Mouse (Mus musculus) liver, embryonic 13.5 days (tissue): Measurements from ENCODE around the gene Col5a1. TPM values are rescaled to one million over a fixed set of nuclear protein-coding genes. Genes with fewer than 3 reads are reported as not detected.
A peak's percentile ranks its signal among the peaks of the same experiment; 100 is the strongest.

Experiments
- ATAC-seq: fragments of 200-750 bp; cut with Nextera tagmentation; 2 replicates; pipeline ENCODE4 v1.8.0; 2017; ENCODE audit warnings: low read depth, mild to moderate bottlenecking, moderate number of reproducible peaks, moderate library complexity
- DNase-seq: peaks from one replicate; pipeline ENCODE4 v3.0.0; 2022
- H3K27ac ChIP-seq: fragments of 300-500 bp; sonication (generic); 2 replicates; pipeline ENCODE4 v1.5.1; 2015; ENCODE audit warnings: moderate library complexity, mild to moderate bottlenecking, inconsistent platforms
- H3K27me3 ChIP-seq: fragments of 300-500 bp; sonication (generic); 2 replicates; pipeline ENCODE4 v1.6.1; 2015; ENCODE audit warnings: mild to moderate bottlenecking, inconsistent platforms
- H3K36me3 ChIP-seq: fragments of 300-500 bp; sonication (generic); 2 replicates; pipeline ENCODE4 v1.6.1; 2015; ENCODE audit warnings: mild to moderate bottlenecking, inconsistent platforms
- H3K4me1 ChIP-seq: fragments of 300-500 bp; sonication (generic); replicated peaks from 2 replicates; pipeline ENCODE4 v1.6.1; 2015; ENCODE audit warnings: inconsistent platforms
- H3K4me2 ChIP-seq: fragments of 300-500 bp; sonication (generic); 2 replicates; pipeline ENCODE4 v1.6.1; 2015; ENCODE audit warnings: inconsistent platforms, mild to moderate bottlenecking, moderate library complexity
- H3K4me3 ChIP-seq: fragments of 300-500 bp; sonication (generic); replicated peaks from 2 replicates; pipeline ENCODE4 v1.5.1; 2015; ENCODE audit warnings: mild to moderate bottlenecking, inconsistent platforms
- H3K9ac ChIP-seq: fragments of 300-500 bp; sonication (generic); 2 replicates; pipeline ENCODE4 v1.6.1; 2015; ENCODE audit warnings: mild to moderate bottlenecking, inconsistent platforms
- H3K9me3 ChIP-seq: fragments of 300-500 bp; sonication (generic); replicated peaks from 2 replicates; pipeline ENCODE4 v1.6.1; 2016; ENCODE audit warnings: inconsistent platforms
- WGBS: fragments of 180-500 bp; shearing (Covaris S2); methylation state at CpG from one replicate; pipeline ENCODE4 v1.1.7; 2015; ENCODE audit not compliant: insufficient replicate concordance; 5-methylcytosine and 5-hydroxymethylcytosine counted together
- polyA plus RNA-seq: library from polyadenylated mRNA; unstranded; fragments of >200 nt; fragmentation: Nextera tagmentation; extraction: Ambion mirVana; gene quantifications from 2 replicates; pipeline ENCODE4 v1.2.1, GENCODE M21; 2015

The Col5a1 gene
- polyA plus RNA-seq, 1 experiment from 2014 or later = 11.1 TPM

DNA sequence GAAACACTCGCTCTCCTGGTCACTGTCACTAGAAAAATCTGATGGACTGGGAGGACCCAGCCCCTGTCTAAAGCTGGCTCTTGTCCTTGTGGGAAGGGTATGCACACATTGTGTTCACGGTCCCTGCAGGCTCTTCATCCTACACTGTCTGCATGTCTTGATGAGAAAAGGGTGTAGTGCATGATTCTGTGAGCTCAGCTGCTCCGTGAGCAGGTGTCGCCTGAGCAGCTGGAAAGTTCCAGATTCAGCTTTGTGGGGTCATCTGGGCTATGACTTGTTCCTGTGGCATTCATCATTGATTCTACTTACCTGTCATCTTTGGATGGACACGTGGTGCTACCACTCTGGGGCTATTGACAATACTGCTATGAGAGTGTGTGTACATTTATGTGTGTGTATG lies 61.7 kb downstream of the Col5a1 start:
- Histone ChIP-seq H3K4me1 (no peaks in the 10 kb centered on the region), H3K27me3 (peaks cover 11% of the 10 kb centered on the region; the same call in 1 of the 2 replicates), H3K36me3 (no peaks in the 10 kb centered on the region), H3K9ac (no peak overlapping the region), H3K27ac (no peak overlapping the region), H3K9me3 (no peaks in the 10 kb centered on the region), H3K4me2 (no peak overlapping the region), H3K4me3 (no peak overlapping the region)
- ATAC-seq (no peak), DNase-seq (no peak)
- WGBS = 66% methylated on average over 5 of the region's 5 CpGs

- ATAC-seq (no peak), DNase-seq (no peak)
- no peak overlapping the region for H3K4me2 ChIP-seq
- no peak overlapping the region for H3K4me3 ChIP-seq
- 49% methylated on average over 3 of the region's 3 CpGs for WGBS
- H3K4me1 ChIP-seq = no peaks in the 10 kb centered on the region; the same call in 1 of the 2 replicates
- H3K9me3 ChIP-seq = no peaks in the 10 kb centered on the region
- no peak overlapping the region for H3K27ac ChIP-seq
- no peaks in the 10 kb centered on the region for H3K36me3 ChIP-seq
- no peak overlapping the region for H3K9ac ChIP-seq
- H3K27me3 ChIP-seq = peaks cover 2% of the 10 kb centered on the region; the same call in 1 of the 2 replicates
Measured at GRCm38 (mm10) chr2:27953866-27954265, 67.6 kb downstream of the Col5a1 start.

- no peak overlapping the region for H3K27ac ChIP-seq
- WGBS = 45% methylated on average over 3 of the region's 3 CpGs
Measured at GRCm38 (mm10) chr2:27954924-27955323, 68.7 kb downstream of the Col5a1 start.

GRCm38 (mm10) chr2:27956751-27957150 lies 70.5 kb downstream of the Col5a1 start:
- H3K9ac ChIP-seq = no peak overlapping the region
- H3K4me1 ChIP-seq = no peaks in the 10 kb centered on the region; the same call in 1 of the 2 replicates
- no peaks in the 10 kb centered on the region for H3K36me3 ChIP-seq
- 82% methylated on average over 7 of the region's 7 CpGs for WGBS
- H3K27ac ChIP-seq = peak overlapping the region; percentile 23; the same call in 1 of the 2 replicates
- no peak overlapping the region for H3K4me2 ChIP-seq
- no peak overlapping the region for H3K4me3 ChIP-seq
- no peaks in the 10 kb centered on the region for H3K9me3 ChIP-seq
- H3K27me3 ChIP-seq = peaks cover 2% of the 10 kb centered on the region; the same call in 1 of the 2 replicates
- DNase-seq (no peak), ATAC-seq (no peak)

More at GRCm38 (mm10) chr2:27954924-27955323, 68.7 kb downstream of the Col5a1 start:
- no peak overlapping the region for H3K4me3 ChIP-seq
- no peaks in the 10 kb centered on the region; the same call in 1 of the 2 replicates for H3K4me1 ChIP-seq
- ATAC-seq (no peak; the same call in 1 of the 2 replicates), DNase-seq (no peak)
- no peak overlapping the region for H3K4me2 ChIP-seq
- H3K27me3 ChIP-seq = peaks cover 2% of the 10 kb centered on the region; the same call in 1 of the 2 replicates
- H3K9me3 ChIP-seq = no peaks in the 10 kb centered on the region
- no peak overlapping the region for H3K9ac ChIP-seq
- H3K36me3 ChIP-seq = no peaks in the 10 kb centered on the region

DNA sequence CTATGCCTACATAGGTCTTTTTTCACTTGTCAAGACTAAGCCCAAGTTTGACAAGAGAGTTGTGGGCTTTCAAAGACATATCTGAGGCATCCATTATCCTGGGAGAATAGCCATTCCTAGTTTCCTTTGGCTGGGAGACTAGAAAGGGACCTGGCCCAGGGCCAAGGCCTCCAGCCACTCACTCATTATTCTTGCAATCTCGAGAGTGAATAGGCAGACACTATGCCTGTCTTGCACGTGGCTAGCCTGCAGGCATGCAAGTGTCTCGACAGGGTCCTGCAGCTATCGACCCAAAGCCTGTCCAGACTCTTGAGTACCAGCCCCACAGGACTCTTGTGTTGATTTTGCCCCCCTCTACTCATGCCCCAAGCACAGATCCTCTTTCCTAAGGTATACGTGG lies 71.0 kb downstream of the Col5a1 start:
- no peak for ATAC-seq
- Histone ChIP-seq H3K9ac (no peak overlapping the region), H3K27ac (peak overlapping the region; percentile 23; the same call in 1 of the 2 replicates)

GRCm38 (mm10) chr2:27959275-27959674 lies 73.0 kb downstream of the Col5a1 start:
- H3K9ac ChIP-seq = no peak overlapping the region
- no peak overlapping the region for H3K4me2 ChIP-seq
- ATAC-seq = no peak
- DNase-seq = no peak
- H3K4me3 ChIP-seq = no peak overlapping the region
- H3K27ac ChIP-seq = no peak overlapping the region
- no peaks in the 10 kb centered on the region; the same call in 1 of the 2 replicates for H3K4me1 ChIP-seq
- no peaks in the 10 kb centered on the region for H3K9me3 ChIP-seq
- no peaks in the 10 kb centered on the region for H3K36me3 ChIP-seq
- 59% methylated on average over 6 of the region's 6 CpGs for WGBS
- H3K27me3 ChIP-seq = peaks cover 2% of the 10 kb centered on the region; the same call in 1 of the 2 replicates

More for the DNA sequence above, 71.0 kb downstream of the Col5a1 start:
- peaks cover 2% of the 10 kb centered on the region; the same call in 1 of the 2 replicates for H3K27me3 ChIP-seq
- no peak overlapping the region for H3K4me3 ChIP-seq
- no peak overlapping the region for H3K4me2 ChIP-seq
- DNase-seq = no peak
- no peaks in the 10 kb centered on the region; the same call in 1 of the 2 replicates for H3K4me1 ChIP-seq
- H3K9me3 ChIP-seq = no peaks in the 10 kb centered on the region
- WGBS = 60% methylated on average over 5 of the region's 5 CpGs
- H3K36me3 ChIP-seq = no peaks in the 10 kb centered on the region

DNA sequence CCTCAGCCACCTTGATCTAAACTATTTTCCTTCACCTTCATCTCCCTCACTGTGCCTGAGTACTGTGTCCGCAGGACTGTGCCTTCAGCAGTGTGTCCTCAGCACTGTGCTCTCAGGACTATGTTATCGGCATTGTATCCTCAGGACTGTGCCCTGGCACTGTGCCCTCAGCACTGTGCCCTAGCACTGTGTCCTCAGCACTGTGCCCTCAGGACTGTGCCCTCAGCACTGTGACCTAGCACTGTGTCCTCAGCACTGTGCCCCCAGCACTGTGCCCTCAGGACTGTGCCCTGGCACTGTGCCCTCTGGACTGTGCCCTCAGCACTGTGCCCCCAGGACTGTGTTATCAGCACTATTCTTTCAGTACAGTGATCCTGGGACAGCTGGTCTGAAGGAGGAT lies 75.0 kb downstream of the Col5a1 start:
- no peak overlapping the region for H3K4me3 ChIP-seq
- no peak overlapping the region for H3K27ac ChIP-seq
- 82% methylated on average over 2 of the region's 2 CpGs for WGBS
- peak; percentile 19; the same call in 1 of the 2 replicates for ATAC-seq
- no peaks in the 10 kb centered on the region for H3K36me3 ChIP-seq
- no peak for DNase-seq
- no peaks in the 10 kb centered on the region for H3K27me3 ChIP-seq
- no peaks in the 10 kb centered on the region; the same call in 1 of the 2 replicates for H3K4me1 ChIP-seq
- H3K9me3 ChIP-seq = no peaks in the 10 kb centered on the region
- no peak overlapping the region for H3K9ac ChIP-seq
- H3K4me2 ChIP-seq = no peak overlapping the region

DNA sequence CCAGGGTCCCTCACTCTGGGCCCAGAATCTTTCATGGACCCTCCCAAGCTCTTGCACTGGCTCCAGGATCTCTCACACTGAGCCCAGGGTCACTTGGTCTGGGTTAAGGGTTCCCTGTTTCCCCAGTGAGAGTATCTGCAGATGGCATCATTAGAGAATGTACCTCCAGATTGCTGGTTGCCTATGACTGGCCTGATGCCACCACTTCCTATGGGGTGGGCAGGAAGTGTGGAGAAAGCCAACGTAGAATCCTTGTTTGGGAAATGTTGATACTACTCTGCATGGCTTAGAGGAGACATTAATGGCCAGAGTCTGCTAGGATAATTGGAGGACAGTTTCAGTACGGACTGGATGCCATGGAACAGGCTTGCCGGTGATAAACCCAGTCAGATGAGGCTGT lies 76.2 kb downstream of the Col5a1 start:
- DNase-seq (no peak), ATAC-seq (no peak)
- Histone ChIP-seq H3K27ac (no peak overlapping the region), H3K27me3 (no peaks in the 10 kb centered on the region), H3K36me3 (no peaks in the 10 kb centered on the region), H3K9ac (no peak overlapping the region), H3K4me1 (no peaks in the 10 kb centered on the region), H3K9me3 (no peaks in the 10 kb centered on the region), H3K4me2 (no peak overlapping the region), H3K4me3 (no peak overlapping the region)
- WGBS = 72% methylated on average over 3 of the region's 3 CpGs

DNA sequence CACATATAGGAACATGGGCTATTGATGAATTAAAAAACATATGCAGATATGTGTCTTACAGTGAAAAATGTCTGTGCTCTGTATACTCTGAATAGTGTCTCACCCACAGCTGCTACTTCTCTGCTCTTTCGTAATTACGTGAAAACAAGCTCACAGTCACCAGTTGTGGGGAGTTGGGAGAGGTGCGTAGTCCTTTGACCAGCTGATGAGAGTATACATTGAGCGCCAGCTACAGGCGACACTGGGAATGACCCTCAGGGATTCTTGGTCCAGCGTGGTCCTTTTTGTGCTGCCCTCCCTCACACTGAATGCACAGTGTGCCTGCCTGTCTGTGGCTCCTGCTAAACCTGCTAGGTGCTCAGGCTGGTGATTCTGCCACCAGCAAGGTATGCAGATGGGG lies 82.9 kb downstream of the Col5a1 start:
- Histone ChIP-seq H3K4me1 (peaks cover 24% of the 10 kb centered on the region), H3K9me3 (no peaks in the 10 kb centered on the region), H3K4me3 (no peak overlapping the region), H3K27ac (no peak overlapping the region), H3K36me3 (no peaks in the 10 kb centered on the region), H3K27me3 (no peaks in the 10 kb centered on the region), H3K4me2 (no peak overlapping the region), H3K9ac (no peak overlapping the region)
- DNase-seq (no peak), ATAC-seq (no peak)
- 18% methylated on average over 6 of the region's 6 CpGs for WGBS

GRCm38 (mm10) chr2:27973840-27974239 lies 87.6 kb downstream of the Col5a1 start:
- no peak overlapping the region for H3K4me2 ChIP-seq
- no peaks in the 10 kb centered on the region; the same call in 1 of the 2 replicates for H3K36me3 ChIP-seq
- H3K9ac ChIP-seq = peak overlapping the region; percentile 36
- H3K27ac ChIP-seq = peak overlapping the region; percentile 99
- 40% methylated on average over 3 of the region's 3 CpGs for WGBS
- H3K4me1 ChIP-seq = peaks cover 65% of the 10 kb centered on the region
- H3K4me3 ChIP-seq = no peak overlapping the region
- ATAC-seq = 0 out of 2 replicates have a peak, but pooled peaks have one; percentile 30
- no peaks in the 10 kb centered on the region for H3K27me3 ChIP-seq
- DNase-seq = peak; percentile 44
- no peaks in the 10 kb centered on the region for H3K9me3 ChIP-seq

DNA sequence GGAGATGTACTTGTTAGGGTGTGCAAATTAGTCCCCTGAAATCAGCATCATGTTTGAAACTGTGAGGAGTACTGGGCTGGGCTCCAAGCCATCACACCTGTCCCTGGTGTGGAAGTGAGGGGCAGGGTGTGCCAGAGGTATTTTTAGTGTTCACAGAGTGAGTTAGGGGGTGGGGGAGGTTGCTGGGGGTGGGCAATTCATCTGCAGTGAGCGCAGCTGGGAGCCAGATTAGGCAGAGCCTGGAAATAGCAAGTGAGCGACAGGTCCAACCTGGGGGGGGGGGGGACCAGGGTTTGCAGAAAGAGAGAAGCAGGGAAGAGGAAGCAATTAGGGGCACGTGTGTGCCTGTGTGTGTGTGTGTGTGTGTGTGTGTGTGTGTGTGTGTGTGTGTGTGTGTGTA lies 89.6 kb downstream of the Col5a1 start:
- Histone ChIP-seq H3K36me3 (no peaks in the 10 kb centered on the region; the same call in 1 of the 2 replicates), H3K4me3 (no peak overlapping the region), H3K9ac (peak overlapping the region; percentile 36), H3K27ac (peak overlapping the region; percentile 99), H3K9me3 (no peaks in the 10 kb centered on the region), H3K4me2 (no peak overlapping the region), H3K27me3 (no peaks in the 10 kb centered on the region), H3K4me1 (peaks cover 85% of the 10 kb centered on the region)
- DNase-seq = no peak
- 34% methylated on average over 3 of the region's 3 CpGs for WGBS
- ATAC-seq = no peak

GRCm38 (mm10) chr2:27976512-27976911 lies 90.3 kb downstream of the Col5a1 start:
- no peaks in the 10 kb centered on the region for H3K9me3 ChIP-seq
- DNase-seq (peak; percentile 37), ATAC-seq (peak; percentile 58)
- H3K9ac ChIP-seq = peak overlapping the region; percentile 46
- H3K4me1 ChIP-seq = peaks cover 89% of the 10 kb centered on the region
- H3K4me3 ChIP-seq = no peak overlapping the region
- no peak overlapping the region for H3K4me2 ChIP-seq
- H3K36me3 ChIP-seq = no peaks in the 10 kb centered on the region; the same call in 1 of the 2 replicates
- H3K27ac ChIP-seq = peak overlapping the region; percentile 99
- no peaks in the 10 kb centered on the region for H3K27me3 ChIP-seq
- 27% methylated on average over 4 of the region's 4 CpGs for WGBS
